Mouse (Mus musculus): ENCODE results near the gene Ppp1r13b.

Gene Ppp1r13b

DNA sequence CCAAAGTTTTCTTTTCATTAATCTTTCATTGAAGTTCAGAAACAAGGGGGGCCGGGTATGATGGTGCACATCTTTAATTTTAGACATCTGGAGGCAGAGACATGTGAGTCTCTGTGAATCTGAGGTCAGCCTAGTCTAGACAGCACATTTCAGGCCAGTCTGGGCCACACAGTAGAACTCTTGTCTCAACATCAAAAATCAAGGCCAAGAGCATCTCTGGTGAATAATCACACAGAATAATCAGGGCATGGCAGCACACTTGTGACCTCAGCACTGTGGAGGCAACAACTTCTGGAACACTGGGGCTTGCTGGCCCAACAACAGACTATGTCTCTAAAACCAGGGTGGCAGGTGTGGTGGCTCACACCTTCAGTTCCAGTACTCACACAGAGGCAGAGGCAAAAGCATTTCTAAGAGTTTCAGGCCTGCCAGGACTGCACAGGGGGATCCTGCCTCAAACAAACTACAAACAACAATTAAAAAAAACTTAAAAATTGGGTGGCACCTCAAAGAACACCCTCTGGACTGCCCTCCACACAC lies 33.2 kb downstream of the Ppp1r13b start:
- DNase-seq (ENCODE audit: low read depth, low spot score): no peak
- Histone ChIP-seq H3K27me3 (ENCODE audit: control insufficient read depth, insufficient read depth, low read length, poor library complexity, severe bottlenecking) (no peaks in the 10 kb centered on the region), H3K36me3 (ENCODE audit: control insufficient read depth, insufficient read depth, low read length, poor library complexity, severe bottlenecking) (peaks cover 7% of the 10 kb centered on the region; the same call in 1 of the 2 replicates)

DNA sequence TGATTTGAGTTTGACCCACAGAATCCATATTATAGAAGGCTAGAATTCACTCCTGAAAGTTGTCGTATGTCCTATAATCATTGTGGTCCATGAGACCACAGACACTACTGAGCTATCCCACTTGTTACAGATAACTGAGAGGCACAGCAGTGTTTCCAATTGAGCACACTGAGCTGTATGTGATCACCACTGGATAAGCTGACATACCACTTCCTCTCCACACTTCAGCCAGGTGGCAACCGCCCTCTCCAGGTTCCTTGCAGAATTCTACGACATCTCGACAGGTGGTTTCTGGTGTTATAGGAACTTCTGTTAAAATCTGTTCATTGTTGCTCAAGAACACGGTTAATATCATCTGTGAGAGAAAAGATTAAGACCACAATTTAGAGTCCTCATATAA lies 35.8 kb downstream of the Ppp1r13b start:
- peaks cover 5% of the 10 kb centered on the region; the same call in 1 of the 2 replicates for H3K36me3 ChIP-seq (ENCODE audit: control insufficient read depth, insufficient read depth, low read length, poor library complexity, severe bottlenecking)
- DNase-seq (ENCODE audit: low read depth, low spot score): no peak
- no peaks in the 10 kb centered on the region for H3K27me3 ChIP-seq (ENCODE audit: control insufficient read depth, insufficient read depth, low read length, poor library complexity, severe bottlenecking)

DNA sequence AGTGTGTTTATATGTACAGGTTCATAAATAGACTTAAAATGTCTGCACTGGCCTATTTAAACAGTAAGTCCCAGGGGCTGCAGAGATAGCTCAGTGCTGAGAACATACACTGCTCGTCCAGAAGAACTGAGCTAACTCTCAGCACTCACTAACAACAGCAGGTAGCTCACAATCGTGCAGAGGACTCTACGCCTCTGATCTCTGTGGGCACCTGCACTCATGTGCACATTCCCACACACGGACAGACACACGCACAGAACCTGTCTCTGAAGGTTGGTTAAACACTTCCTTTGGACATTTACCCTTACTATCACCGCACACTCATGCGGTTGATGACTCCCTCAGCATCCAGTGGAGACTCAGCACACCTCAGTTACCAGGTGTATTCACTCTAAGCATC lies 37.1 kb downstream of the Ppp1r13b start:
- DNase-seq (ENCODE audit: low read depth, low spot score): no peak
- Histone ChIP-seq H3K36me3 (ENCODE audit: control insufficient read depth, insufficient read depth, low read length, poor library complexity, severe bottlenecking) (peaks cover 5% of the 10 kb centered on the region; the same call in 1 of the 2 replicates), H3K27me3 (ENCODE audit: control insufficient read depth, insufficient read depth, low read length, poor library complexity, severe bottlenecking) (no peaks in the 10 kb centered on the region)

DNA sequence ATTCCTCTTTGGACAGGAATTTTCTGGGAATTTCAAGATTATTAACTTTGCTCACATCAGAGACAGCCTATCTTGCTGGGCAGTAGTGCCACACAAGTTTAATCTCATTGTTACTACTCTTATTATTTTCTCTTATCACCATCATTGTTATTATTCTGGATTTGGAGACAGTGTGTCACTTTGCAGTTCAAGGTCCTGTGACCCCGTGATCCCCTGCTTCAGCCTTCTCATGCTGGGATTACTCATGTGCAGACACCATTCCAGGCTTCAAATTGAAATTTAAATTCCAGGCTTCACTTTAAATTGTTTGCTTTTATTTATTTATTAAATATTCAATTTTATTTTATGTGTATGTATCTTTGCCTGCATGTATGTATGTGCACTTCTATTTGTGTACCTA lies 38.1 kb downstream of the Ppp1r13b start:
- no peak for DNase-seq (ENCODE audit: low read depth, low spot score)
- Histone ChIP-seq H3K27me3 (ENCODE audit: control insufficient read depth, insufficient read depth, low read length, poor library complexity, severe bottlenecking) (no peaks in the 10 kb centered on the region), H3K36me3 (ENCODE audit: control insufficient read depth, insufficient read depth, low read length, poor library complexity, severe bottlenecking) (peaks cover 8% of the 10 kb centered on the region; the same call in 1 of the 2 replicates)

DNA sequence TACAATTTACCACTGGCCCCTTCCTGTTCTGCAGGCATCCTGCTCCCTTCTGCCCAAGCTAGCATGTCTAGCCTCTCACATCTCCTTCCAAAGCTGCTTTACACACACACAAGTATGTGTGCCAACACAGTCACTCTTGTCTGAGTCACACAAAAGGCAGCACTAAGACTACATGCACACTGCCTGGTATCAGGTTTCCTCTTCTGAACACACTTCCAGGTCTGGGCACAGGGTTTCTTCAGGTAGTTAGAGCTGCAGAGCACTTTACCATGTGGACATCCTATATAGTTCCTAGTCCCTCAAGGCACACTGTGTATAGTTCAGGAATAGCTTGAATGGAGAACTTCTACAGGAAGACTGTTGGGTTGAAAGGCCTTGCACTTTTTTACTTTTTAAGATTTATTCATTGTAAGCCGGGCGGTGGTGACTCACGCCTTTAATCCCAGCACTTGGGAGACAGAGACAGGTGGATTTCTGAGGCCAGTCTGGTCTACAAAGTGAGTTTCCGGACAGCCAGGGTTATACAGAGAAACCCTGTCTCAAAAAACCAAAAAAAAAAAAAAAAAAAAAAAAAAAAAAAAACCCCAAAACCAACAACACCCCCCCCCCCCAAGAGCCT lies 43.6 kb downstream of the Ppp1r13b start:
- DNase-seq (ENCODE audit: low read depth, low spot score): no peak
- Histone ChIP-seq H3K36me3 (ENCODE audit: control insufficient read depth, insufficient read depth, low read length, poor library complexity, severe bottlenecking) (peaks cover 11% of the 10 kb centered on the region), H3K27me3 (ENCODE audit: control insufficient read depth, insufficient read depth, low read length, poor library complexity, severe bottlenecking) (no peaks in the 10 kb centered on the region)

DNA sequence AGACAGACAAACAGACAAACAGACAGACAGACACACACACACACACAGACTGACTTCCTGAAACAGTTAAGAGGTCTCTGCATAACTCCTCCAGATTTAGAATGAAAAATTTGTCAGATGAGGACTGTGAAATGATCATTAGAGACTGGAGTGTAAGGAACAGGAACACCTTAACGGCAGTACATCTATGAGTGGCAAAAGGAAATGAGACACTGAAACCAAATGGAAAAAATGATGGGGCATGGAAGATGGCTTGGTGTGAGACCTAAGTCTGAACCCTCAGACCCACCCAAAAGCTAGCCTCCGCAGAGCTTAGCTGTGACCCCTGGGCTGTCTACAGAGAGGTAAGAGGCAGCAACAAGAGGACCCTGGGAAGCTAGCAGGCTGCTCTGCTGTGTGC lies 52.5 kb downstream of the Ppp1r13b start:
- peaks cover 2% of the 10 kb centered on the region; the same call in 1 of the 2 replicates for H3K36me3 ChIP-seq (ENCODE audit: control insufficient read depth, insufficient read depth, low read length, poor library complexity, severe bottlenecking)
- H3K27me3 ChIP-seq (ENCODE audit: control insufficient read depth, insufficient read depth, low read length, poor library complexity, severe bottlenecking): no peaks in the 10 kb centered on the region
- no peak for DNase-seq (ENCODE audit: low read depth, low spot score)

DNA sequence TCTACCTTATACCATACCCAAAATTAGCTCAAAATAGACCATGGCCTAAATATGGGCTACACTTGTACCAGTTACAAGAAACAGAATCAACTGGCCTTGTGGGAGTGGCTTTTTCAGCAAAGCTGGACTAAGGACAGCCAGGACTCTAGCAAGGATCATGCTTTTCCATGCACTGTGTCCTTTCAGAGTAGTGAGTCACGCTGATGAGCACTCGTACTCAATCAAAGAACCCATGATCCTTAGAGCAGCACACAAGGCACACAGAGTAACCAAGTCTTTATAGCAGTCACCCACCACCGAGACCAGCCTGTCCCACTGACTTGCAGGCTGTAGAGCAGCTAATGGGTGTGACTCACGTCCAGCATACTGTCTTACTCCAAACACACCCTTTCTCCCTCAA lies 54.4 kb downstream of the Ppp1r13b start:
- no peak for DNase-seq (ENCODE audit: low read depth, low spot score)
- Histone ChIP-seq H3K27me3 (ENCODE audit: control insufficient read depth, insufficient read depth, low read length, poor library complexity, severe bottlenecking) (no peaks in the 10 kb centered on the region), H3K36me3 (ENCODE audit: control insufficient read depth, insufficient read depth, low read length, poor library complexity, severe bottlenecking) (no peaks in the 10 kb centered on the region; the same call in 1 of the 2 replicates)

DNA sequence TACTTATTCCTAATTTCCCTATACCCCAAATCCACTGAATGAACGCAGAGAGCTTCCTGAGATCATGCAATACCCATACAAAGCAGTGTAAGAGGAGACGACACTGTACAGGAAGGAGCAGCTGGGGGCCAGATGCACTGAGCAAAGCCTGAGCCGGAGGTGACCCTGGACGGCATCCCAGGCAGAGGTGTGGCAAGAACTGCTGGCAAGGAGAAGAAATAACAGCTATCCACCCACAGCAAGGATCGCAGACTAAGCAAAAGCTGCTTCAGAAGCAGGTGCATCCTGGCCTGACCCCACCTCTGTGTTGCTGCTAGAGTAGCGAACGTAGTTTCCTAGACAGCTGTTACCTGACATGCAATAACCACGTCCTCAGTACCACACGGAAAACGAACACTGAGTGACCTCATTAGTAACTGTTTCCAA lies 54.9 kb downstream of the Ppp1r13b start:
- H3K36me3 ChIP-seq (ENCODE audit: control insufficient read depth, insufficient read depth, low read length, poor library complexity, severe bottlenecking): no peaks in the 10 kb centered on the region; the same call in 1 of the 2 replicates
- DNase-seq (ENCODE audit: low read depth, low spot score): no peak
- no peaks in the 10 kb centered on the region for H3K27me3 ChIP-seq (ENCODE audit: control insufficient read depth, insufficient read depth, low read length, poor library complexity, severe bottlenecking)

DNA sequence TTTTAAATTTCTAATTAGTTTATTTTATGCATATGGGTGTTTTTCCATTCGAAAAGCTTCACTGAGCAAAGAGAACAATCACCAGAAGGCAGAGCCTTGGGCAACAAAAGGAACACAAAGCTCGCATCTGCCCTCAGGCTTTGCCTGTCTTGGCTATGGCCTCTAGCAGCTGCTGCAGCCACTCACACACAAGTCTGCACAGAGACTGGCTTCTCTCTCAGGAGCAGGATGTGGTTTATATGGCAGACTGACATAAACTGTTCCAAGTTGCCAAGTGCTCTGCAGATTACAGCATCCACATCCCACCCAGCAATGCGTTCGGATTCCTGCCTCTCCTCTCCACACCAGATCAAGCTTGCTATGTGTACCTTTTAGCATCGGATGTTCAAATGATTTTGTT lies 56.2 kb downstream of the Ppp1r13b start:
- no peak for DNase-seq (ENCODE audit: low read depth, low spot score)

DNA sequence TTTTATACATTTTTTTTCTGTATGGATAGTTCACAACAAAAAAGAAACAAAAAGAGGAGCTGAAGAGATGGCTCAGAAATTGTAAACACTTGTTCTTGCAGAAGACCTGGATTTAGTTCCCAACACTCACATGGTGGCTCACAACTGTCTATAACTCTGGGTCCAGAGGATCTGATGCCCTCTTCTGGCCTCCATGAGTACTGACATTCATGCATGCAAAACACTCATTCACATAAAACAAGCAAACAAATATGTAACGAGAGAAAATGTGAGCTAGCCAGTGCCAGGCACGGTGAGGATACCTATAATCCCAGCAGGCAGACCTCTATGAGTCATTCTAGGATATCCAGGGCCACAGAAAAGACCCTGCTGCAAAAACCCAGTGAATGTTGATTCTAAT lies 56.7 kb downstream of the Ppp1r13b start:
- DNase-seq (ENCODE audit: low read depth, low spot score): peak; percentile 42
- Histone ChIP-seq H3K27me3 (ENCODE audit: control insufficient read depth, insufficient read depth, low read length, poor library complexity, severe bottlenecking) (no peaks in the 10 kb centered on the region), H3K36me3 (ENCODE audit: control insufficient read depth, insufficient read depth, low read length, poor library complexity, severe bottlenecking) (no peaks in the 10 kb centered on the region; the same call in 1 of the 2 replicates)

More for the DNA sequence above, 56.2 kb downstream of the Ppp1r13b start:
- H3K27me3 ChIP-seq (ENCODE audit: control insufficient read depth, insufficient read depth, low read length, poor library complexity, severe bottlenecking): no peaks in the 10 kb centered on the region
- no peaks in the 10 kb centered on the region; the same call in 1 of the 2 replicates for H3K36me3 ChIP-seq (ENCODE audit: control insufficient read depth, insufficient read depth, low read length, poor library complexity, severe bottlenecking)

DNA sequence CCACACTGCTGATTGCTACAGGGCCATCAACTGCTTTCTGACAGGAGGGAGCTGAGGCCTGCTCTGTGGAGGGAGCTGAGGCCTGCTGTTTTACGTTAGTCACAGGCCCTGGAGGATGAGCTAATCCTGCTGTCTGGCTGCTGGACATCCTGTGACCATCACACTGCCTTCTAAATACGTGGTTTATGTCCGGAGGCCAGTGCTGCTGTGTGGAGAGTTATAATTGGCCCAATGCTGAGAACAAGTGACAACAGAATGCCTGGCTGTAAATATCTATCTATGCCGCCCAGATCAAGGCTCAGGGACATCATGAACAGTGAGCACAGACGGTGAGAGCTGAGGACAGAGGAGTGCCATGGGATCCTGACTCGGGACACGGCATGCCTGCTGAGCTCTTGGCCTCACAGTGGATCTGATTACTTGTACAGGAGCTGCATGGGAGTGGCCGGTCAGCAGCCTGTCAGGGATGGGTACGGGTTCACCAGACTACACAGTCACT lies 59.6 kb downstream of the Ppp1r13b start:
- no peak for DNase-seq (ENCODE audit: low read depth, low spot score)
- peaks cover 4% of the 10 kb centered on the region for H3K36me3 ChIP-seq (ENCODE audit: control insufficient read depth, insufficient read depth, low read length, poor library complexity, severe bottlenecking)
- H3K27me3 ChIP-seq (ENCODE audit: control insufficient read depth, insufficient read depth, low read length, poor library complexity, severe bottlenecking): no peaks in the 10 kb centered on the region

DNA sequence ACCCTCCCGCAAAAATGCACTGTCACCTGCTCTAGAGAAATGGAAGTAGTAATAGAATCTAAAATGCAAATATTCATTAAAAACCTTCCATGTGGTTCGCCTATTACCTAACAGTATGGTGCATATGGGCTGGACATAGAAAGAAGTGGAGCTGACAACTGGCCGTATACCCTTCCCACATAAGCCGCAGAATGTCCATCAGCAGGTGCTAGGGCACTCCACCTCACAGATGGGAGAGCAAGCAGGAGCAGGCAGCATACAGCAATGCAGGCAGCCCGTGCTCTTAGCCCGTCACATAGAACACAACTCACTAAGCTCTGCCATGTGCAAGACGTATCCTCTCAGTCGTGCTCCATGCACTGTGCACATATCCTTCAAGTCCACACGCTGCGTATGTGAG lies 61.1 kb downstream of the Ppp1r13b start:
- peaks cover 8% of the 10 kb centered on the region for H3K36me3 ChIP-seq (ENCODE audit: control insufficient read depth, insufficient read depth, low read length, poor library complexity, severe bottlenecking)
- DNase-seq (ENCODE audit: low read depth, low spot score): no peak
- H3K27me3 ChIP-seq (ENCODE audit: control insufficient read depth, insufficient read depth, low read length, poor library complexity, severe bottlenecking): no peaks in the 10 kb centered on the region

DNA sequence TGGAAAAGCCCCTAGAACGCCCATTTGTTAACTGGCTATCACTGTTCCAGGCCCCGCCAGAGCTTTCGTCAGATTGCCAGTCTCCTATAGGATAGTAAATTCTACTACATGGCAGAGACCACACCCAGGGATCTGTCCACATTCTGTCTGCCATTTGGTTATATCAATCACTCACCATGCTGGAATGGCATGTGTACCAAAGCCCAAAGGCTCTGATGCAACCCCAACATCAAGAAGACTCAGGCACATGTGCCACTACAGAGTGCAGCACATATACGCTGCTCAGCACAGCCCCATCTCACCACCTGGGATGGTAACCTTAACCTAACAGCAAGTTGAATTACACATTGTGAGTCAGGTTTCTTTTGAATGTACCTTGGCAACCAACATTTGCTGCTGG lies 62.0 kb downstream of the Ppp1r13b start:
- DNase-seq (ENCODE audit: low read depth, low spot score): no peak

DNA sequence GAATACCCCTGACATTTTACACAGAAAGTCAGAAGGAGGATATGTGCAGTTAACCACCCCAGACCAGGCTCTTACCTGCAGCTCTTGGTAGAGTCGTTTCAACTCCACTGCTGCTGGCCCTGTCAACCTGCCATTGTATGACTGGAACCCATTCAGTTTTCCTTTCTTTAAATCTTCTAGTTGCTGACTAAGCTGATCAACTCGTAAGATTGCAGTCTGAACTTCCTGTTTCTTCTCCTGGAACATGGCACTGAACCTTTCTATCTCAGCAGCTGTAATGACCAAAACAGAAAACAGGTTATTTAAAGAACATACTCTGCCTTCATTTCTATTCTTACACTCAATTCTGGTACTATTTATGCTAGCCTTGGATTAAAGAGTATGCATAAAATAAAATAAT lies 64.4 kb downstream of the Ppp1r13b start:
- peaks cover 12% of the 10 kb centered on the region for H3K36me3 ChIP-seq (ENCODE audit: control insufficient read depth, insufficient read depth, low read length, poor library complexity, severe bottlenecking)
- no peak for DNase-seq (ENCODE audit: low read depth, low spot score)
- H3K27me3 ChIP-seq (ENCODE audit: control insufficient read depth, insufficient read depth, low read length, poor library complexity, severe bottlenecking): no peaks in the 10 kb centered on the region

More for the DNA sequence above, 62.0 kb downstream of the Ppp1r13b start:
- Histone ChIP-seq H3K36me3 (ENCODE audit: control insufficient read depth, insufficient read depth, low read length, poor library complexity, severe bottlenecking) (peaks cover 8% of the 10 kb centered on the region), H3K27me3 (ENCODE audit: control insufficient read depth, insufficient read depth, low read length, poor library complexity, severe bottlenecking) (no peaks in the 10 kb centered on the region)

DNA sequence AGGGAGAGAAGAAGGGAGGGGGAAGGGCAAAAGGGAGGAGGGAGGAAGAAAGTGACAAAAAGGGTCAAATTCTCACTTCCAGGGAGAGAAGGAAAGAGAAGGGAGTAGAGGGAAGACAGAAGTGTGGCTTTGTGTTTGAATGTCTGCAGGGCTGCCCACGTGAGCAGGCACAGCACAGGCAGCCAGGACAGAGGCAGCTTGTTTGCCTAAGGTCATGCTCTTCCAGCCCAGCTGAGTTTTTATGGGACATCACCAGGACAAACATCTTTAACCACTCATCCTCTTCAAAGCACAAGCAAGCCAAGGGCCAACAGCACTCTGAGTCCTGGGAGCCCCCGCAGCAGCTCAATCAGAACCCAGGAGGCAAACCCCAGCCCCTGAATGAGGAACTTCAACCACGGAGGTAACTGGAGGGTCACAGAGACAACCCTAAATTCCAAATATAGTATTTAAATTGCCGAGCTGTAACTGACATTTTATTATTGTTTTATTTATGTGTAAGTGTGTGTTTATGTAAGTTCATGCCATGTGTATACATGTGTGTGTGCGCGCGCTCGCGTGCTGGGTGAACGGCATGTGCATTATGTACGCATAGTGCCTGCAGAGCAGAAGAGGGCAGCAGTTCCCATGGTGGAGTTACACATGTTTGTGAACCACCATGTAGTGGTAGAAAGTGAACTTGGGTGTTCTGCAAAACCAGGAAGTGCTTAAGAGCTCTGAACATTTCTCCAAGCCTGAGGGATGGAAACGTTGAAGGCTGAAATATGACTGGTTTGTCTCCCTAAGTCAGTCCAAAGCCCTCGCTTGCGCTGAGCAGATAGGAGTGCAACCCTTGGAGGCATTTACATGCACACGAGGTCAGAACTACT lies 65.1 kb downstream of the Ppp1r13b start:
- DNase-seq (ENCODE audit: low read depth, low spot score): peak; percentile 7
- H3K36me3 ChIP-seq (ENCODE audit: control insufficient read depth, insufficient read depth, low read length, poor library complexity, severe bottlenecking): peaks cover 15% of the 10 kb centered on the region
- no peaks in the 10 kb centered on the region for H3K27me3 ChIP-seq (ENCODE audit: control insufficient read depth, insufficient read depth, low read length, poor library complexity, severe bottlenecking)

All from splenic B cell, adult 2 months (primary cell).